Mouse (Mus musculus): Measurements from ENCODE around the gene Syne3. TPM values are rescaled to one million over a fixed set of nuclear protein-coding genes. Genes with fewer than 3 reads are reported as not detected.

The Syne3 gene
- polyA plus RNA-seq, 1 experiment: 16.4 TPM

- H3K4me1 ChIP-seq (replicated peaks; ENCODE audit: control insufficient read depth, insufficient read depth, low read length): peaks cover 54% of the 10 kb centered on the region
- peak overlapping the region; percentile 32; the same call in 1 of the 2 replicates for H3K27ac ChIP-seq (ENCODE audit: control insufficient read depth, insufficient read depth, low read length)
- no peaks in the 10 kb centered on the region for H3K36me3 ChIP-seq (ENCODE audit: control insufficient read depth, insufficient read depth, low read length)
Measured at GRCm38 (mm10) chr12:105010213-105010790, 693 bp upstream of the Syne3 start.

GRCm38 (mm10) chr12:105008752-105009178 lies 844 bp downstream of the Syne3 start:
- Histone ChIP-seq H3K27ac (ENCODE audit: control insufficient read depth, insufficient read depth, low read length) (peak overlapping the region; percentile 81), H3K4me3 (ENCODE audit: control insufficient read depth, insufficient read depth, low read length) (peak overlapping the region; percentile 80), H3K27me3 (ENCODE audit: control insufficient read depth, insufficient read depth, low read length) (no peaks in the 10 kb centered on the region), H3K36me3 (ENCODE audit: control insufficient read depth, insufficient read depth, low read length) (no peaks in the 10 kb centered on the region), H3K4me1 (replicated peaks; ENCODE audit: control insufficient read depth, insufficient read depth, low read length) (peaks cover 64% of the 10 kb centered on the region)
- DNase-seq: peak; percentile 86
- no peak for TF ChIP-seq CTCF (IDR thresholded peaks at IDR 0.05; ENCODE audit: borderline replicate concordance, control insufficient read depth, extremely low read depth, insufficient read depth, low read length, poor library complexity)
- WGBS: 0% methylated on average over 13 of the region's 13 CpGs

More at GRCm38 (mm10) chr12:105010213-105010790, 693 bp upstream of the Syne3 start:
- TF ChIP-seq POLR2A (IDR thresholded peaks at IDR 0.05; ENCODE audit: control insufficient read depth, extremely low read depth, insufficient read depth, low read length, poor library complexity): no peak
- TF ChIP-seq CTCF (IDR thresholded peaks at IDR 0.05; ENCODE audit: borderline replicate concordance, control insufficient read depth, extremely low read depth, insufficient read depth, low read length, poor library complexity): no peak
- Histone ChIP-seq H3K4me3 (ENCODE audit: control insufficient read depth, insufficient read depth, low read length) (peak overlapping the region; percentile 80), H3K27me3 (ENCODE audit: control insufficient read depth, insufficient read depth, low read length) (no peaks in the 10 kb centered on the region)
- WGBS: 27% methylated on average over 9 of the region's 9 CpGs
- DNase-seq: no peak

GRCm38 (mm10) chr12:105008150-105008549 lies 1.5 kb downstream of the Syne3 start:
- 46% methylated on average over 2 of the region's 2 CpGs for WGBS
- TF ChIP-seq CTCF (IDR thresholded peaks at IDR 0.05; ENCODE audit: borderline replicate concordance, control insufficient read depth, extremely low read depth, insufficient read depth, low read length, poor library complexity) (no peak), POLR2A (IDR thresholded peaks at IDR 0.05; ENCODE audit: control insufficient read depth, extremely low read depth, insufficient read depth, low read length, poor library complexity) (no peak)
- Histone ChIP-seq H3K4me1 (replicated peaks; ENCODE audit: control insufficient read depth, insufficient read depth, low read length) (peaks cover 64% of the 10 kb centered on the region), H3K27ac (ENCODE audit: control insufficient read depth, insufficient read depth, low read length) (peak overlapping the region; percentile 70), H3K36me3 (ENCODE audit: control insufficient read depth, insufficient read depth, low read length) (no peaks in the 10 kb centered on the region), H3K4me3 (ENCODE audit: control insufficient read depth, insufficient read depth, low read length) (peak overlapping the region; percentile 80), H3K27me3 (ENCODE audit: control insufficient read depth, insufficient read depth, low read length) (no peaks in the 10 kb centered on the region)
- DNase-seq: no peak

GRCm38 (mm10) chr12:105005715-105005972 lies 4.0 kb downstream of the Syne3 start:
- no peaks in the 10 kb centered on the region for H3K27me3 ChIP-seq (ENCODE audit: control insufficient read depth, insufficient read depth, low read length)
- H3K4me3 ChIP-seq (ENCODE audit: control insufficient read depth, insufficient read depth, low read length): no peak overlapping the region
- no peak for DNase-seq
- H3K36me3 ChIP-seq (ENCODE audit: control insufficient read depth, insufficient read depth, low read length): no peaks in the 10 kb centered on the region
- TF ChIP-seq POLR2A (IDR thresholded peaks at IDR 0.05; ENCODE audit: control insufficient read depth, extremely low read depth, insufficient read depth, low read length, poor library complexity): no peak
- TF ChIP-seq CTCF (IDR thresholded peaks at IDR 0.05; ENCODE audit: borderline replicate concordance, control insufficient read depth, extremely low read depth, insufficient read depth, low read length, poor library complexity): no peak
- H3K4me1 ChIP-seq (replicated peaks; ENCODE audit: control insufficient read depth, insufficient read depth, low read length): peaks cover 78% of the 10 kb centered on the region
- WGBS: 14% methylated on average over 2 of the region's 2 CpGs
- H3K27ac ChIP-seq (ENCODE audit: control insufficient read depth, insufficient read depth, low read length): peak overlapping the region; percentile 20; the same call in 1 of the 2 replicates

GRCm38 (mm10) chr12:105004956-105005714 lies 4.5 kb downstream of the Syne3 start:
- Histone ChIP-seq H3K27me3 (ENCODE audit: control insufficient read depth, insufficient read depth, low read length) (no peaks in the 10 kb centered on the region), H3K27ac (ENCODE audit: control insufficient read depth, insufficient read depth, low read length) (peak overlapping the region; percentile 20; the same call in 1 of the 2 replicates), H3K36me3 (ENCODE audit: control insufficient read depth, insufficient read depth, low read length) (no peaks in the 10 kb centered on the region), H3K4me1 (replicated peaks; ENCODE audit: control insufficient read depth, insufficient read depth, low read length) (peaks cover 78% of the 10 kb centered on the region), H3K4me3 (ENCODE audit: control insufficient read depth, insufficient read depth, low read length) (no peak overlapping the region)
- TF ChIP-seq POLR2A (IDR thresholded peaks at IDR 0.05; ENCODE audit: control insufficient read depth, extremely low read depth, insufficient read depth, low read length, poor library complexity): no peak
- TF ChIP-seq CTCF (IDR thresholded peaks at IDR 0.05; ENCODE audit: borderline replicate concordance, control insufficient read depth, extremely low read depth, insufficient read depth, low read length, poor library complexity): no peak
- WGBS: 56% methylated on average over 22 of the region's 22 CpGs
- no peak for DNase-seq

GRCm38 (mm10) chr12:105003715-105004114 lies 5.9 kb downstream of the Syne3 start:
- WGBS: 9% methylated on average over 3 of the region's 3 CpGs
- DNase-seq: no peak
- Histone ChIP-seq H3K4me3 (ENCODE audit: control insufficient read depth, insufficient read depth, low read length) (no peak overlapping the region), H3K27me3 (ENCODE audit: control insufficient read depth, insufficient read depth, low read length) (no peaks in the 10 kb centered on the region), H3K4me1 (replicated peaks; ENCODE audit: control insufficient read depth, insufficient read depth, low read length) (peaks cover 90% of the 10 kb centered on the region), H3K36me3 (ENCODE audit: control insufficient read depth, insufficient read depth, low read length) (no peaks in the 10 kb centered on the region), H3K27ac (ENCODE audit: control insufficient read depth, insufficient read depth, low read length) (0 out of 2 replicates have a peak overlapping the region, but pooled peaks have one; percentile 12)
- TF ChIP-seq CTCF (IDR thresholded peaks at IDR 0.05; ENCODE audit: borderline replicate concordance, control insufficient read depth, extremely low read depth, insufficient read depth, low read length, poor library complexity) (no peak), POLR2A (IDR thresholded peaks at IDR 0.05; ENCODE audit: control insufficient read depth, extremely low read depth, insufficient read depth, low read length, poor library complexity) (no peak)

All from thymus, adult 2 months (tissue).